Mouse (Mus musculus): ENCODE results near the gene Pitpnm2. TPM values are rescaled to one million over a fixed set of nuclear protein-coding genes. Genes with fewer than 3 reads are reported as not detected.

Gene Pitpnm2
- polyA plus RNA-seq, 1 experiment from 2014 or later: 6.0 TPM

DNA sequence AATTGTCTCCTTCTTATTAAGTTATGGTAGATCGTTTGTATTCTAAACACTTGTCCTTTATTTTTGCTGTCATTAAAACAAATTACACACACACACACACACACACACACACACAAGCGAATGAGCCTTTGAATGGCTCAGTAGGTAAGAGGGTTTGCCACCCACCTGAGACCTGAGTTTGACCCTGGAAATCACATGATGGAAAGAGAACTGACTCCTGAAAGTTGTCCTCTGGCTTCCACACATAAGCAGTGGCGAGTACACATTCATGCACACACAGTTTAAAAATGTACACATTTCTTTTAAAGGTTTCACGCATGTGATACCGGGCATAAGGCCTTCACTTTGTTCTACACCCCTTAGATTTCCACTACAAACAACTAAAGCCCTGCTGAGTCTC is 20.7 kb upstream of the Pitpnm2 start:
- Histone ChIP-seq H3K27ac (ENCODE audit: low read depth, low read length) (no peak overlapping the region), H3K9me3 (ENCODE audit: control insufficient read depth, low read length) (no peaks in the 10 kb centered on the region), H3K4me2 (replicated peaks; ENCODE audit: low read depth, low read length) (no peak overlapping the region), H3K9ac (ENCODE audit: low read depth, low read length) (no peak overlapping the region), H3K4me1 (replicated peaks; ENCODE audit: control insufficient read depth, insufficient read depth, low read length) (peaks cover 4% of the 10 kb centered on the region; the same call in 1 of the 2 replicates), H3K36me3 (ENCODE audit: control insufficient read depth, insufficient read depth, low read length) (peaks cover 4% of the 10 kb centered on the region; the same call in 1 of the 2 replicates), H3K27me3 (ENCODE audit: control insufficient read depth, insufficient read depth, low read length) (no peaks in the 10 kb centered on the region), H3K4me3 (ENCODE audit: low read depth, low read length) (no peak overlapping the region)
- WGBS: 92% methylated on average over 5 of the region's 5 CpGs
- DNase-seq (ENCODE audit: low spot score) (no peak), ATAC-seq (ENCODE audit: low FRiP score) (no peak)

DNA sequence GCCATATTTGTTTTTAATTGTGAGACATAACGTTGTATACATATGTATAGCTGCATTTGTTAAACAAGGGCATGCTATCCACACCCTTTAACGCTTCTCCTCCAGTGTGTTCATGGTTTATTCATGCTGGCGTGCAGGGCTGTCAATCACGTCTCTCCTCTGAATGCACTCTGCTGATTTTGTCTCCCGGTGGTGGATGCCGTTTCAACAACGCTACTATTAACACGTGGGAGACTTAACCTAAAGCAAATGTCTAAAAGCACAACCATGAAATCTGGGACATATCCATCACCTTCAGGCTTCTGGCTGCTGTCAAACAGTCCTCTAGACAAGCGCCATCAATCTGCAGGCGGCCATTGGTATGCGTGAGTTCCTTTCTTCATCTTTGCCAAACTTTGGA is 20.1 kb upstream of the Pitpnm2 start:
- peaks cover 3% of the 10 kb centered on the region; the same call in 1 of the 2 replicates for H3K36me3 ChIP-seq (ENCODE audit: control insufficient read depth, insufficient read depth, low read length)
- peak overlapping the region; percentile 39; the same call in 1 of the 2 replicates for H3K27ac ChIP-seq (ENCODE audit: low read depth, low read length)
- peak; percentile 68; the same call in 1 of the 2 replicates for ATAC-seq (ENCODE audit: low FRiP score)
- no peak overlapping the region for H3K4me3 ChIP-seq (ENCODE audit: low read depth, low read length)
- H3K27me3 ChIP-seq (ENCODE audit: control insufficient read depth, insufficient read depth, low read length): no peaks in the 10 kb centered on the region
- H3K4me2 ChIP-seq (replicated peaks; ENCODE audit: low read depth, low read length): no peak overlapping the region
- DNase-seq (ENCODE audit: low spot score): peak; percentile 54
- H3K9ac ChIP-seq (ENCODE audit: low read depth, low read length): no peak overlapping the region
- WGBS: 40% methylated on average over 11 of the region's 11 CpGs
- H3K4me1 ChIP-seq (replicated peaks; ENCODE audit: control insufficient read depth, insufficient read depth, low read length): peaks cover 4% of the 10 kb centered on the region; the same call in 1 of the 2 replicates
- H3K9me3 ChIP-seq (ENCODE audit: control insufficient read depth, low read length): no peaks in the 10 kb centered on the region

DNA sequence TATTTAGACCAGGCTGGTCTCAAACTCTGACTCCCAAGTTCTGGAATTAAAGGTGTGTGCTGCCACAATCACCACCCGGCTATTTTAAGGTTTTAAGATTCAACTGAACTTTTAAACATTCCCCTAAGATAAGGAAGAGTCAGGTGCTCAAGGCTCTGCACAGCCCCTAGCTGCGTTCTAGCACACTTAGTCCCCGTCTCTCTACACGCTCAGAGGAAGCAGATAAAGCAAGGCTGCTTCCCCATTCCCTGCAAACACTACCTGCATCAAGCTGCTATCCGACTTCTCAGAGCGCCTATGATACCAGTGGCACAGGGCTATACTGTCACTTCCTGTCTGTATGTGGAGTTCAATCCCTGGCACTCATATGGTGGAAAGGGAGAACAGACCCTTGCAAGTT is 18.1 kb upstream of the Pitpnm2 start:
- no peak overlapping the region for H3K27ac ChIP-seq (ENCODE audit: low read depth, low read length)
- H3K4me2 ChIP-seq (replicated peaks; ENCODE audit: low read depth, low read length): no peak overlapping the region
- no peaks in the 10 kb centered on the region for H3K9me3 ChIP-seq (ENCODE audit: control insufficient read depth, low read length)
- no peak for DNase-seq (ENCODE audit: low spot score)
- ATAC-seq (ENCODE audit: low FRiP score): no peak
- H3K4me3 ChIP-seq (ENCODE audit: low read depth, low read length): no peak overlapping the region
- H3K4me1 ChIP-seq (replicated peaks; ENCODE audit: control insufficient read depth, insufficient read depth, low read length): peaks cover 4% of the 10 kb centered on the region; the same call in 1 of the 2 replicates
- 95% methylated on average over 6 of the region's 6 CpGs for WGBS
- H3K36me3 ChIP-seq (ENCODE audit: control insufficient read depth, insufficient read depth, low read length): peaks cover 3% of the 10 kb centered on the region; the same call in 1 of the 2 replicates
- H3K27me3 ChIP-seq (ENCODE audit: control insufficient read depth, insufficient read depth, low read length): no peaks in the 10 kb centered on the region
- H3K9ac ChIP-seq (ENCODE audit: low read depth, low read length): no peak overlapping the region

DNA sequence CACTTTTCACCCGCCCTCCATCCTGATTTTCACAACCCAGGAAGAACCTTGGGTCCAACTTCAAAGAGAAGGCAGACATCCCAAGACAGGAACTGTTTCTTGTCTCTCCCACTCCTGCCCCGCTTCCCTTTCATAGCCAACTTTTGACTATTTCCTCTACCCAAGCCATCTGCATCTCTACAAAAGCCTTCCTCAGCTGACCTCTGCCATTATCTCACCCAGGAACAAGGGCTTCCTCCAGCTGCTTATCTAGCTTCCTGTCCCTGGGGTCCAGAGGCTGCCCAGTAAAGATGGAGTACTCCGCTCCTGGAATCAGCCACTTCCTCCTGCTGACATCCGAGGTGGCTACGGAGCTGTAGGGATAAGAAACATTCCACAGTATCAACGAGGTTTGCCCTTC is 17.3 kb upstream of the Pitpnm2 start:
- no peak overlapping the region for H3K4me3 ChIP-seq (ENCODE audit: low read depth, low read length)
- DNase-seq (ENCODE audit: low spot score) (no peak), ATAC-seq (ENCODE audit: low FRiP score) (no peak)
- no peak overlapping the region for H3K27ac ChIP-seq (ENCODE audit: low read depth, low read length)
- 92% methylated on average over 6 of the region's 6 CpGs for WGBS
- H3K9me3 ChIP-seq (ENCODE audit: control insufficient read depth, low read length): no peaks in the 10 kb centered on the region
- peaks cover 4% of the 10 kb centered on the region; the same call in 1 of the 2 replicates for H3K4me1 ChIP-seq (replicated peaks; ENCODE audit: control insufficient read depth, insufficient read depth, low read length)
- H3K36me3 ChIP-seq (ENCODE audit: control insufficient read depth, insufficient read depth, low read length): peaks cover 3% of the 10 kb centered on the region; the same call in 1 of the 2 replicates
- no peaks in the 10 kb centered on the region for H3K27me3 ChIP-seq (ENCODE audit: control insufficient read depth, insufficient read depth, low read length)
- H3K4me2 ChIP-seq (replicated peaks; ENCODE audit: low read depth, low read length): no peak overlapping the region
- H3K9ac ChIP-seq (ENCODE audit: low read depth, low read length): no peak overlapping the region

DNA sequence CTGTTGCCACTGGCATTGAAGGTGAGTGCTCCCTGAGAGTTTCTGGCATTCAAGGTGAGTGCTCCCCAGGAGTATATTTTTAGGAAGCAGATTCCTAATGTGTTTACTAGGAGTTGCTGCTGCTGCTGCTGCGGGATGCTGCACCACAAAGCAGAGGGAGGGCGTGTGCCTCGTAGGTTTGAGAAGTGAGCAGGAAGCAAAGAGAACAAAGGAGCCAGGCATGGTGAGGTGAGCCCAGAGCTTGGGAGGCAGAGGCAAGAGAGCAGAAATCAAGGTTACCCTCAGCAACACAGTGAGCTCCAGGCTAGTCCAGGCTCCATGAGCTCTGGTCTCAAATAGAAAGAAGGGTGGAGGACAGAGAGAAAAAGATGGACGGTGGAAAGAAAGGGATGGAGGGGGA is 13.7 kb upstream of the Pitpnm2 start:
- WGBS: 77% methylated on average over 4 of the region's 4 CpGs
- H3K4me3 ChIP-seq (ENCODE audit: low read depth, low read length): no peak overlapping the region
- H3K36me3 ChIP-seq (ENCODE audit: control insufficient read depth, insufficient read depth, low read length): peaks cover 10% of the 10 kb centered on the region; the same call in 1 of the 2 replicates
- H3K27ac ChIP-seq (ENCODE audit: low read depth, low read length): no peak overlapping the region
- H3K27me3 ChIP-seq (ENCODE audit: control insufficient read depth, insufficient read depth, low read length): no peaks in the 10 kb centered on the region
- H3K4me2 ChIP-seq (replicated peaks; ENCODE audit: low read depth, low read length): no peak overlapping the region
- H3K4me1 ChIP-seq (replicated peaks; ENCODE audit: control insufficient read depth, insufficient read depth, low read length): no peaks in the 10 kb centered on the region
- DNase-seq (ENCODE audit: low spot score) (no peak), ATAC-seq (ENCODE audit: low FRiP score) (no peak)
- no peak overlapping the region for H3K9ac ChIP-seq (ENCODE audit: low read depth, low read length)
- no peaks in the 10 kb centered on the region for H3K9me3 ChIP-seq (ENCODE audit: control insufficient read depth, low read length)

DNA sequence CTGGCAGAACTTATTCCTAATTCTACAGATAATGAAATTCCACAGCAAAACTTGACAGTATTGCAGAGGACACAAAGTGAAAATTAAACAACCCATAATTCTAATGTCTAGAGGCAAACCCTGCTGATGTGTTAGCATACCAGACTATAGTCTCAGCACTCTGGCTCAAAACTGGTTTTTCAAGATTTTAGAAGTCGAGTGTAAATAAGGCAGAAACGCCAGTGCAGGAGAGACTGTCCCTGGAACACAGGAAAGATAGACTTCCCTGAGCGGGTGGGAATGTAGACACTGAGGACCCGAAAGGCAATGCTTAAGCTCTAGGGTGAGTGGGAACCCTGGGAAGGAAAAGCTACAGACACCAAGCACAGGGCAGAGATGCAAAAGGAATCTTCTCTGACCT is 12.5 kb upstream of the Pitpnm2 start:
- Histone ChIP-seq H3K36me3 (ENCODE audit: control insufficient read depth, insufficient read depth, low read length) (peaks cover 11% of the 10 kb centered on the region; the same call in 1 of the 2 replicates), H3K4me3 (ENCODE audit: low read depth, low read length) (no peak overlapping the region), H3K4me1 (replicated peaks; ENCODE audit: control insufficient read depth, insufficient read depth, low read length) (no peaks in the 10 kb centered on the region), H3K9ac (ENCODE audit: low read depth, low read length) (no peak overlapping the region), H3K9me3 (ENCODE audit: control insufficient read depth, low read length) (no peaks in the 10 kb centered on the region), H3K4me2 (replicated peaks; ENCODE audit: low read depth, low read length) (no peak overlapping the region), H3K27me3 (ENCODE audit: control insufficient read depth, insufficient read depth, low read length) (no peaks in the 10 kb centered on the region), H3K27ac (ENCODE audit: low read depth, low read length) (no peak overlapping the region)
- DNase-seq (ENCODE audit: low spot score): no peak
- ATAC-seq (ENCODE audit: low FRiP score): no peak
- WGBS: 89% methylated on average over 4 of the region's 4 CpGs

DNA sequence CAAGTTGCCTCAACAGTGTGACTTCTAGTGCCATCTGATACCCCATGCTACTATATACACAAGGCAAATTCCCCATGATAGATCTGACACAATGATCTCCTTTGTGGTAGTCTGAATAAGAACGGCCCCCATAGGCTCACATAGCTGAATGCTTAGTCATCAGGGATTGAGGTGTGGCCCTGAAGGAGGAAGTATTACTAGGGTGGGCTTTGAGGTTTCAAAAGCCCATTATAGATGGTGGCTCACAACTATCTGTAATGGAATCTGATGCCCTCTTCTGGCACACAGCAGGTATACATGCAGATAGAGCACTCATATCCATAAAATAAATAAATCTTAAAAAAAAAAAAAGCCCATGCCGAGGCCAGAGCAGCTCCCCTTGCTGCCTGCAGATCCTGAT is 9.6 kb upstream of the Pitpnm2 start:
- Histone ChIP-seq H3K27ac (ENCODE audit: low read depth, low read length) (no peak overlapping the region), H3K9ac (ENCODE audit: low read depth, low read length) (no peak overlapping the region), H3K4me3 (ENCODE audit: low read depth, low read length) (no peak overlapping the region), H3K4me2 (replicated peaks; ENCODE audit: low read depth, low read length) (no peak overlapping the region), H3K9me3 (ENCODE audit: control insufficient read depth, low read length) (no peaks in the 10 kb centered on the region), H3K4me1 (replicated peaks; ENCODE audit: control insufficient read depth, insufficient read depth, low read length) (no peaks in the 10 kb centered on the region), H3K27me3 (ENCODE audit: control insufficient read depth, insufficient read depth, low read length) (no peaks in the 10 kb centered on the region), H3K36me3 (ENCODE audit: control insufficient read depth, insufficient read depth, low read length) (peaks cover 12% of the 10 kb centered on the region; the same call in 1 of the 2 replicates)
- ATAC-seq (ENCODE audit: low FRiP score) (no peak), DNase-seq (ENCODE audit: low spot score) (no peak)
- WGBS: 78% methylated on average over 2 of the region's 2 CpGs

DNA sequence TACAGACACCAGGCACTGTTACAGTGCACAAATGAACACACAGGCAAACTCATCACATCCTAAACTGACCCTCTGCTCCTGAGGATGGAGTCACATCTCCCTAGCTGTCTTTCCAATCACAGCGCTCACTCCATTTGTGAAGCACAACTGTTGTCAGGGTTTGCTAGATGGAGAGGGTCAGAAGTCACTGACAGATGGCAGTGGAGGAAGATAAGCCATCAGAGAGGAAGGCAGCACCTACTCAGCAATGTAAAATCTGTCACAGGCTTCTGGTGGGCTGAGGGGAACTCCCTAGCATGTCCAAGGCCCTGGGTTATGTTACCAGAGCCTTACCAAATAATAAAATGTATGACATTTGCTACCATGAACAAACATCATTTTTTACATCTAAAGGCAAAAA is 8.5 kb upstream of the Pitpnm2 start:
- ATAC-seq (ENCODE audit: low FRiP score): no peak
- H3K27ac ChIP-seq (ENCODE audit: low read depth, low read length): no peak overlapping the region
- WGBS: 96% methylated on average over 1 of the region's 1 CpGs
- no peaks in the 10 kb centered on the region for H3K9me3 ChIP-seq (ENCODE audit: control insufficient read depth, low read length)
- H3K4me1 ChIP-seq (replicated peaks; ENCODE audit: control insufficient read depth, insufficient read depth, low read length): no peaks in the 10 kb centered on the region
- H3K36me3 ChIP-seq (ENCODE audit: control insufficient read depth, insufficient read depth, low read length): peaks cover 12% of the 10 kb centered on the region; the same call in 1 of the 2 replicates
- no peaks in the 10 kb centered on the region for H3K27me3 ChIP-seq (ENCODE audit: control insufficient read depth, insufficient read depth, low read length)
- no peak overlapping the region for H3K9ac ChIP-seq (ENCODE audit: low read depth, low read length)
- H3K4me2 ChIP-seq (replicated peaks; ENCODE audit: low read depth, low read length): no peak overlapping the region
- no peak for DNase-seq (ENCODE audit: low spot score)
- no peak overlapping the region for H3K4me3 ChIP-seq (ENCODE audit: low read depth, low read length)

DNA sequence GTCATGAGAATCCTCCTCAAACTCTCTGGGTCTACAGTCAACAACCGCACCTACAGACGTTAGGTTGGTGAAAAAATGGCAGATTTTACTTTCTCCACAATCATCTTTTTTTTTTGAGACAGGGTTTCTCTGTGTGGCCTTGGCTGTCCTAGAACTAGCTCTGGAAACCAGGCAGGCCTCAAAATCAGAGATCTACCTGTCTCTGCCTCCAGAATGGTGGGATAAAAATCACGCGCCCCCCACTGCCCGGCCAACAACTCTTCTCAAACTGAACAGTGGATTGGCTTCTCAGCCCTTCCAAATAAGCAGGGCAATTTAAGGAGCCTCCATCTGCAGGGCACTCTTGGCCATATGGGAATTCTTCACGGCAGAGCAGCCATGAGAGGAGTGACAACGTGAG is 5.6 kb upstream of the Pitpnm2 start:
- no peak for ATAC-seq (ENCODE audit: low FRiP score)
- Histone ChIP-seq H3K9ac (ENCODE audit: low read depth, low read length) (no peak overlapping the region), H3K36me3 (ENCODE audit: control insufficient read depth, insufficient read depth, low read length) (peaks cover 12% of the 10 kb centered on the region; the same call in 1 of the 2 replicates), H3K27me3 (ENCODE audit: control insufficient read depth, insufficient read depth, low read length) (no peaks in the 10 kb centered on the region), H3K4me3 (ENCODE audit: low read depth, low read length) (no peak overlapping the region), H3K4me1 (replicated peaks; ENCODE audit: control insufficient read depth, insufficient read depth, low read length) (no peaks in the 10 kb centered on the region), H3K27ac (ENCODE audit: low read depth, low read length) (no peak overlapping the region), H3K4me2 (replicated peaks; ENCODE audit: low read depth, low read length) (no peak overlapping the region), H3K9me3 (ENCODE audit: control insufficient read depth, low read length) (no peaks in the 10 kb centered on the region)
- 91% methylated on average over 7 of the region's 7 CpGs for WGBS
- no peak for DNase-seq (ENCODE audit: low spot score)
